Mouse (Mus musculus): ENCODE data around the gene R3hdm2.

R3hdm2 gene

DNA sequence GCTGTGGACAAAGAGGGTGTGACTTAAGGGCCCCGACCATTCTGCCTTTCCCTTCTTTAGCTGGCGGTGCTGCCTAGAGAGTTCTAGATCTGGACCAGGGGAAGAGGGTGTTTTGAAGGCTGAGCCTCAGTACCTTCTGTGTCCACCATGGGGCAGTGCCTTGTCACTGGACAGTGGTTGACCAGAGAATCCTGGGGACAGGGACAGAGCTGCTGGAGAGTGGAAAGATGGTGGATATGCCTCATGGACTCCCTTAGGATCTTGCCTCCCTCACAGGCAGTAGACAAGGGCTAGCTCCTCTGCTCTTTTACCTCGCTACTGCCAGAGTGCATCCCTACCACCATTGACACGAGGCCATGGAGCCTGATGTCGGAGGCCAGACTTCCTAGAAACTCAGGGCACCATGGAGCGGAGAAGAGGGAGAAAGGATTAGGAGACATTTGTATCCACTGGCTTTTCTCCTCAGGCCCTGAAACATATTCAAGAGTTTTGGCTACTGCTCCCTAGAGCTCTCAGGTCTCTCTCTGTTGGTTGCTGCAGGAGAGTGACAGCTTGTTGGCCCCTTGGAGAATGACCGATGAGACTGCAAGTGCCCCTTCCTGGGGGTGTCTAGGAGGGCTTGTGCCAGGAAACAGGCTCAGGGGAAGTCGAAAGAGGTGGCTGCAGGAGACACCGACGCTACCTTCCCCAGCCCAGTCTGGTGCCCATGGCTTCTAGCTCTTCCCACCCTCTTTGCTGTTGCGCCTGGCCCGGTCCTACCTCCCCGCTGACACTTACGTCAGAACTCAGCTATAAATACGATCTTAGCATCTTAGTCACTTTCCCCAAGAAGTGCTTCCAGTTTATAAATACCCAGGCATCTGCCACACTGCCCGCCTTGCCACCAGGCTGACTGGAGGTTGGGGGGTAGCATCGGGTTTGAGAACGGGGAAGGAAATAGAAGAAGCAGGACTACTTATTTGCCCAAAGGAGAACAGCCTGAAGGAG is 25.9 kb upstream of the R3hdm2 start, which contains the start of gene Inhbe:
Gene Inhbe (minus strand): TSS at position 503 of the 987 bp plus-strand sequence.
- DNase-seq (ENCODE audit: low spot score in 2 of 2) = peak; percentile 80 to 90

DNA sequence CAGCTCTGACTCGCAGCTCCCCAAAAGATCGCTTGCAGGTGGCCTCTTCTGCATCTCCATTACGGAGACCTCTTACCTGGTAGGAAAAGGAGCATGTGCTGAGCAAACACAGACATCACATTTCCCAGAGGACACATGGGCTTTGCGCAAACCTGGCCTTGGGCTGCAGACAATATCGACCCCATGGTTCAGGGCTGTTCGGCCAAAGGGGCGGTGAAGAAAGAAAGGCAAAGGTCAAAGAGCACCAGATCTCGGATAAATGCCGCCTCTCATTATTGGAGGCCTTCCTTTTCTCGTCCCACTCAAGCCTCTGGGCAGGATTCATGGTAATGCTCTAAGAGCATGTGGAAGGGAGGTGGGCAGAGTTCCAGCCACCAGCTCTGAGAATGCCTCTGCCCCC is 24.8 kb upstream of the R3hdm2 start:
- no peak for DNase-seq (ENCODE audit: low spot score in 2 of 2)

DNA sequence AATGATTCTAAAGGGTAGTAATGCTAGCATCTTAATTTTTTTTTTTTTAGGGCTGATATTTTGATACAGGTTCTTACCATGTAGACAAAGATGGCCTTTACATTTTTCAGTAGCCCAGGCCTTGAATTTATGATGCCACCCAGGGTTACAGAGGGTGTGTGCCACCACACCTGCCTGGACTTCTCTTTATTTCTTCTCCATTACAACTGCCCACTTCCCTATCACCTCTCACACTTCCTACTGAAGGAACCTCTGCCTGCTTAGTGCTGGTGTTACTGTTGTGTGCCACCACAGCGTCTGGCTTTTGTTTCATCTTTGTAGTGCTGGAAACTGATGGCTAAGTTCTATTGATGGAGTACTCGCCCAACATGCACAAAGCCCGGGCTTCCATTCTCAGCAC is 19.4 kb upstream of the R3hdm2 start:
- no peak for DNase-seq (ENCODE audit: low spot score in 2 of 2)

- no peak for DNase-seq (ENCODE audit: low spot score in 2 of 2)
These were observed 13.0 kb upstream of the R3hdm2 start for GRCm38 (mm10) chr10:127367116-127367515.

DNA sequence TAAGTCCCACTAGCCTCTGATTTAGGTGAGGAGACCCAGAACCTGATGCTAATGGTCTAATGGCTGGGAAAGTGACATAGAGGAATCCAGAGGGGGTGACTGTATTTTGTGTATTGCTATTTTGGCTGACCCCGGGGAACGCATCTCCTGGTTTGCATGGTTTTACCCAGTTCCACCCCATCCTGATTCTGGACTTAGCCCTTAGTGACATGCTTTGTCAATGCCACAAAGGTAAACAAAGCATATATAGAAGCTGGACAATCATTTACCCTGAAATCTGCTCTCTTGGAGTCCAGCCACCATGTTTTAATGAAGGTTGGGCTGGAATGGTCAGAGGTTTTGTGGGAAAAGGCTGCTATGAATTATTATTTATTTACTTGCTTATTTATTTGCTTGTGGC is 11.9 kb upstream of the R3hdm2 start:
- DNase-seq (ENCODE audit: low spot score in 2 of 2) = no peak

DNA sequence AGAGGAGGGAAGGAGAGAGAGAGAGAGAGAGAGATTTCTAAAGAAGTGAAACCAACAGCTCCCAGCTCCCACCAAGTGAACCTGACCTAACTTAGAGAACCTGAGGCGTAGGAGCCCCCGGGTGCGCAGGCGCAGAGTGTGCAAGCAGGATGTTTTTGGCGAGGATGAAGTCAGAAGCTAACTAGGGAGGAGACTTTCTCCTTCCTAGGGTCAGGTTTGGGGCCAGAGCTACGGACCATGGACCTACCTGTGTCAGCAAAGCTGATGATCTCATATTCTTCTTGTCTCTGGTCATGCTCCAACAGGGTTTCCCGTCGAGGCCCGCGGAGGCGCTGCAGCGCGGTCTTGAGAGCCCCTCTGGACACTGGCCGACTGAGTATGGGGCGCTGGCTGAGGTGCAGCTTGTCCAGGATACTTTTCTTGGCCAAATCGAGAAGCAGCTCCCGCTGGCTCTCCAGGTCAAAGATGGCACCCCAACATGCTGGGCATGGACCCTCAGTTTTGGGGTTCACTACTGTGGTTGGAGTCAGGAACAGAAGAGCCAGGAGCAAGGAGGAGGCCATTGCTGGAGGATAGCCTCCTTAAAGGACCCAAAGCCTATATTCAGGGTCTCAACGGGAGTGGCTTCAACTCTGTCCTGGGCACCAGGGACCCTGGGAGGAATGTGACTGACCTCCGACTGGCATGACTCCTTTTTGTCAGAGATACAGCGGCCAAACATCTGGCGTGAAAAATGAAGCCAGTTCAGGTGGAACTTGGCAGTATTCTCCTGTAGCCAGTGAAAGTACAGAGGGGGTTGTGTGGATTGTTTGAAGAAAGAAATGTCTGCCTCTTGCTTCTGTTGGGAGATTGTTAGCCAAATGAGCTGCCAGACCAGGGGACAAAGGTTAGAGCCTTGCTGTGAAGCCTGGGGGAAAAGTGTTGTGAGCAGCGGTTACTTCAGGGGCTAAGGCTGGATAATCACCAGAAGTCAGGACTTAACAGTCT is 10.0 kb upstream of the R3hdm2 start, which contains the start of gene Inhbc:
Gene Inhbc (minus strand): TSS at position 598 of the 987 bp plus-strand sequence.
- DNase-seq (ENCODE audit: low spot score in 2 of 2) = no peak

- DNase-seq (ENCODE audit: low spot score in 2 of 2) = no peak
These were observed 9.1 kb upstream of the R3hdm2 start for GRCm38 (mm10) chr10:127371023-127371422.

- DNase-seq (ENCODE audit: low spot score in 2 of 2) = no peak
These were observed 2.4 kb upstream of the R3hdm2 start for GRCm38 (mm10) chr10:127377700-127378099.

DNA sequence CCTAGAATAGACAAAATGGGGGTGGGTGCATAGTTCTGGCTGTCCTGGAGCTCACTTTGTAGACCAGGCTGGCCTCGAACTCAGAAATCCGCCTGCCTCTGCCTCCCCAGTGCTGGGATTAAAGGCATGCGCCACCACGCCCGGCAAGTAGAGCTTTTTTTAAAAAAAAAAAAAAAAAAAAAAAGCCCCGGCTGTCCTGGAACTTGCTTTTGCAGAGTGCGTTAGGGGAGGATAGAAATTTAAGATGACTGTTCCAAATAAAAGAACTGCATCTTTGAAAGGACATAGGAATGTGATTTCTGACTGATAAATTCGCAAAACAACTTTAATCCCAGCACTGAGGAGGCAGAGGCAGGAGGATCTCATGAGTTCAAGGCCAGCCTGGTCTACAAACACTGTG is 473 bp upstream of the R3hdm2 start:
- DNase-seq (ENCODE audit: low spot score in 2 of 2) = no peak

DNA sequence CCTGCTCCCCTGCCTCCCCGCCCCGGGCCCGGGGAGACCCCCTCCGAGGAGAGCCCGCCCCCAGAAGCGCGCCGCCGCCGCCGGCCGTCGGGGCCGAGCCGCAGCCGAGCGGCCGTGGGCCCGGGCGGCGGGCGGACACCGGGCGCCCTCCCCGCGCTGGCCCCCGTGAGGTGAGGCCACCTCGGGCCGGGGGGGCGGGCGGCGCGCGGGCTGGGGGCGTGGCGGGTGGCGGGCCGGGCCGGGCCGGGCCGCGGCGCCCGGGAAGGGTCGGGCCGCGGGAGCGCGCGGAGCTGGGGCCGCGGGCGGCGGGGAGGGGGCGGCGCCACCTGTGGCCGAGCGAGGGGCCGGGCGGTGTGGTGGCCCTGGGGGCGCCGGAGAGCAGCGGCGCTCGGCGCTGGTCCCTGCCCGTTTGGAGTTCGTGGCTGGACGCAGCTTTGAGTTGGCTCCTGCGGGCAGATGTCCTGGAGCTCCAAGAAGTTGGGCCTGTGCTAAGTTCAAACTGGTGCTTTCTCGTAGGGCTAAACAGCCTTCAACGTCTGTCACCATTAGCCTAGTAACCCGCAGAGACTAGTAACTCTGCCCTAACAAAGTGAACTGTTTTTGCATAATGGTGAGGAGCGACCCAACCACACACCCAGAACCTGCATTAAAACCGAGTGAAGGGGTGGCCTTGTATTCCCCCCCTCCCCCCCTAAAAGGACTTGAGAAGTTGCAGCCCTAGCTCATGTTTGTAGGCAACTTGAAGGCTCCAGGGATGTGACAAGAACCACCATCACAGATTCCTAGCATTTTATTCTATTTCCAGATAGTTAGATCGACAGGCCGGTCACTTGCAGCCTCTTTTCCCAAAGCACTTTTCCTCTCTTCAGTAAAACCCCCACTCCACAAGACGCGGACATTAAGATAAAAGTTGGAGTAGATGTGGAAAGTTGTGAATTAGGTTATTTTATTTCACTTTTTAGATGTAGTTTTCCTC is 928 bp downstream of the R3hdm2 start:
- DNase-seq (ENCODE audit: low spot score in 2 of 2) = peak; percentile 32 to 37

DNA sequence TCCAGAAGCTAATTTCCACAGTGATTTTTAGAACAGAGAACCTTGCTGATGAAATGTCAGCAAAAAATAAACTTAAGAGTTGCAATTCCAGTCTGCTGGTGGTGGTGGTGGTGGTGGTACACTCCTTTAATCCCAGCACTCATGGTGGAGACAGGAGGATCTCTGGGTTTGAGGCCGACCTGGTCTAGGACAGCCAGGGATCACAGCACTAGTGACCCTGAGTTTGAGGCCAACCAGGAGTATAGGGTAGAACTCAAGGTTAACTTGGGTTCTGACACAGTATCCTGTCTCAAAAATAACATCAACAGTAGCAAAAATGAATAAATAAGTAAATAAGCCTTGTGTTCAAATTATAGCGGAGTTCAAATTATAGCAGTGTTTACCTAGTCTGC is 1.6 kb downstream of the R3hdm2 start:
- DNase-seq (ENCODE audit: low spot score in 2 of 2) = no peak

DNA sequence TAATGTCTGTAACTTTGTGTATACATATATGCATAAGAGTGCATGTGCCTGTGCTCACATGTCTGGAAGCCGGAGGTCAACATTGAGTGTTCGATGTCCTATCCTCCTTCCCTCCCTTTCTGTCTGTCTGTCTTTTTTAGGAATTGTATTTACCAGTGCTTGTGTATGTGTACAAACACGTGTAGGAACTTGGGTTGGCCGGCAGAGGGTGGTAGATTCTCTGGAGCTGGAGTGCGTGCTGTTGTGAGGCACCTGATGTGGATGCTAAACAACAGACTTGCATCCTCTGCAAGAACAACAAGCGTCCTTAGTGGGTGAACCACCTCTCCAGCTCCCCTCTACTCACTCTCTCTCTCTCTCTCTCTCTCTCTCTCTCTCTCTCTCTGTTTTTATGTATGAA is 11.6 kb downstream of the R3hdm2 start:
- DNase-seq (ENCODE audit: low spot score in 2 of 2) = no peak

DNA sequence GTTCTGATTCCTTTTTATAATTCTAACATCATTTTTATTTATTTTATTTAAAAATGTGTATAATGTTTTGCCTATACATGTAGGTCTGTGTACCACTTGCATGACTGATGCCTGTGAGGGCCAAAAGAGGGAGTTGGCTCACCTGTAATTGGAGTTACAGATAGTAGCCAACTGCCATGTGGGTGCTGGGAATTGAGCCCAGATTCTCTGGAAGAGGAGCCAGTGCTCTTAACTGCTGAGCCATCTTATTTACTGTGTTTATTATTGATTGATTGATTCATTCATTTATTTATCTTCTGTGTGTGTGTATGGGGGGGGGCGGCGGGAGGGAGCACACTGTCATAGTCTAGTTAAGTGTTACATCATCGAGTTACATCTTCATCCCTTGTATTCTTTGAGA is 24.6 kb downstream of the R3hdm2 start:
- no peak for DNase-seq (ENCODE audit: low spot score in 2 of 2)

- DNase-seq (ENCODE audit: low spot score in 2 of 2) = no peak
These were observed 27.3 kb downstream of the R3hdm2 start for GRCm38 (mm10) chr10:127407391-127407790.

DNA sequence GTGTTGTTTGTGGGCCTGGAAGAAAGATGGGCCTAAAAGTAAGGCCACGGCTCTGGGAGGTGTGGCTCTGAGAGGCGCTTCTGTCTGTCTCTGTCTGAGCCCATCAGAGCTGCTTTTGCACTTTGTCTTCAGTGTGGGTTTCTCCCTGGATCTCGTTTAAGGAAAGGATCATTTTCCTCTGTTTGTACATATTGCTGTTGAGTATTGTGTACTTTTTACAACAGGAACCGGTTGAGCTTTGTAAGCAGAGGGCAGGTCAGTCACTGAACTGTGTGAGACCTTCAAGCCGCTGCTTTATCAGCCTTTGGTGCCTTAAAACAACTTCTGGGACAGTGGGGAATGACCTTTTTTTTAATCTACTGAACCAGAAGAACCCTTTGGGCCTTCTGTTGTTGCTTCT is 32.0 kb downstream of the R3hdm2 start:
- no peak for DNase-seq (ENCODE audit: low spot score in 2 of 2)

DNA sequence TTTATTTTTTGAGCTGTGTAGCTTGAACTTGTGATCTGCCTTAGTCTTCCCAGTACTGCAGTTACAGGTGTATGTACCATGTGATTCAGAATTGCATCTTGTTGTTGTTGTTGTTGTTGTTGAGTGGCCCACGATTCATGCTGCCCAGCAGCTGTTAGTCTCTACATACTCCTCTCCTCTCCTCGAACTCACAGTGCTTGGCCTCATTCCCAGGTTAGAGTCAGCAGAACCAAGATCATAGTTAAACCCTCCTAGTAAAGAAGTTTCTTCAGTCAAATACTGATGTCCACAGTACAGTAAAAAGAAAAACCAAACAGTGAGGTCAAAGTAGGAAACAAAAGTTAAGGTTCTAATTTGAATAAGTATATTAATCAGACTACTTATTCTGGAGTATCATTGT is 32.6 kb downstream of the R3hdm2 start:
- DNase-seq (ENCODE audit: low spot score in 2 of 2) = no peak

GRCm38 (mm10) chr10:127413585-127413984 is 33.5 kb downstream of the R3hdm2 start:
- DNase-seq (ENCODE audit: low spot score in 2 of 2) = no peak

- no peak for DNase-seq (ENCODE audit: low spot score in 2 of 2)
These were observed 34.0 kb downstream of the R3hdm2 start for GRCm38 (mm10) chr10:127414141-127414540.

DNA sequence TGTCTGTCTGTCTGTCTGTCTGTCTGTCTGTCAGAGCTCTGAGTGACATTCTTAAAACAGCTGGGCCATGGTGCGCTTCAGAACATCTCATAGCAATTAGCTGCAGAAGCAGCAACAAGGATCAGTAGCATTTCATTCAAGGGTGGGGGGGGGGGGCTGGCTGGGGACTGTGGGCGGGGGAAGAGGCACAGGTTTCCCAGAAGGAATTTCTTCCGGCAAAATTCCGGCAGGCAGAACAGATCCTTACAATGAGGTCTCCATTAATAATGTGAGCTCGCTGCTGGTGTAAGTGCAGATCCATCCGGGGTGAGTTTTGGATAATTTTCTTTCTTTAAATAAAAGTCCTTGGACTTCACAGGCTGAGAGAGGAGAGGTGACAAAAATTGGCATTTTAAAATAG is 40.0 kb downstream of the R3hdm2 start:
- DNase-seq (ENCODE audit: low spot score in 2 of 2) = no peak

DNA sequence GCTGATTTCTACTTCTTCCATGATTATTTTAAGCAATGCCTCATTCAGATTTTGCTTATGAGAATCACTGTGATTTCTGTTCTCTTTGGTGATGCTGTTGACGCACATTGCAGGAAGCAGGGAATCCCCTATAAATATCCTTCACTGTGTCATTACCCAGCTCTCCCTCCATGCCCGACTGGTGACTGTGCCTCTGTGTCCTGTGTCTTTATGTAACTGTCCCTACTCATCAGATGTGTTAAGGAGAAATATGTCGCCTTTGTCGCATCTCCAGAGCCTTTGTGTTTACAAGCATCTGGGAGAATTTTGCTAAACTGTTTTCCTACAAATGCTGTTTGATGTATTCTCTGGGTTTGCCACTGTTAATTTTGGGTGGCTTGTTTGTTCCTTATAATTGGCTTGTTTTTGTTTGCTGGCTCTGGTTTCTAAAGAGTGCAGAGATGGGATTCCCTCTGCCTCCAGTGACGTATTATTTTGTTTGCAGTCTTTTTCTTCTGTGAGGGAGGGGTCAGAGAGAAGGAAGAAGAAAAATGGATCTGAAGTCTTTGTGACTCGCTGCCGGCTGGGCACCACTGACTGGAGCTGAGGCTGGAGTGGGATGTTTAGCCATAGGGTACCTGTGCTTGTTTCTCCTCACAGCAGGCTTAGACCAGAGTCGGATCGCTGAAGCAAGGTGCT is 40.7 kb downstream of the R3hdm2 start:
- DNase-seq (ENCODE audit: low spot score in 2 of 2) = peak; percentile 58 to 69
